Mouse (Mus musculus) MEL (cell line): Measurements from ENCODE around the gene Ubap1. TPM values are rescaled to one million over a fixed set of nuclear protein-coding genes. Genes with fewer than 3 reads are reported as not detected.

Experiments
- DNase-seq: peaks from one replicate; pipeline ENCODE4 v3.0.0; 2011; ENCODE audit warnings: low read depth, low spot score
- H3K27ac ChIP-seq: 2 replicates; pipeline ENCODE4 v1.5.1; 2012; ENCODE audit warnings: low read depth, mild to moderate bottlenecking, control low read depth, low read length, moderate library complexity; ENCODE audit not compliant: control insufficient read depth
- H3K27me3 ChIP-seq, 2 experiments: fragments of 150-350 bp in 1 of 2; sonication (generic) in 1 of 2; 2 replicates each; pipeline ENCODE4 v1.6.1; 2012; ENCODE audit warnings: low read length in 2 of 2, mild to moderate bottlenecking in 2 of 2, improper control_type of control experiment in 1 of 2, moderate library complexity in 1 of 2; ENCODE audit not compliant: insufficient read depth in 2 of 2, control insufficient read depth in 1 of 2
- H3K36me3 ChIP-seq, 2 experiments: 2 replicates each; pipeline ENCODE4 v1.6.1; 2012 to 2014; ENCODE audit warnings: low read length in 2 of 2, improper control_type of control experiment in 1 of 2, inconsistent platforms in 1 of 2, mild to moderate bottlenecking in 1 of 2; ENCODE audit not compliant: insufficient read depth in 2 of 2, control insufficient read depth in 1 of 2
- H3K4me1 ChIP-seq, 2 experiments: fragments of 150-350 bp in 1 of 2; sonication (generic) in 1 of 2; 2 replicates each; pipeline ENCODE4 v1.6.1; 2012; ENCODE audit warnings: low read length in 2 of 2, improper control_type of control experiment in 1 of 2, mild to moderate bottlenecking in 1 of 2; ENCODE audit not compliant: insufficient read depth in 2 of 2, control insufficient read depth in 1 of 2
- H3K4me3 ChIP-seq, 2 experiments: fragments of 150-350 bp in 1 of 2; sonication (generic) in 1 of 2; 2 replicates each; pipeline ENCODE4 v1.5.1; 2012; ENCODE audit warnings: low read depth in 2 of 2, low read length in 2 of 2, mild to moderate bottlenecking in 2 of 2, moderate library complexity in 2 of 2, control low read depth in 1 of 2, improper control_type of control experiment in 1 of 2; ENCODE audit not compliant: control insufficient read depth in 1 of 2, insufficient read depth in 1 of 2
- H3K79me2 ChIP-seq: 2 replicates; pipeline ENCODE4 v1.6.1; 2012; ENCODE audit warnings: mild to moderate bottlenecking, low read length, moderate library complexity; ENCODE audit not compliant: control insufficient read depth, poor library complexity, insufficient read depth
- H3K9ac ChIP-seq: 2 replicates; pipeline ENCODE4 v1.6.1; 2012; ENCODE audit warnings: low read depth, mild to moderate bottlenecking, control low read depth, low read length, moderate library complexity; ENCODE audit not compliant: control insufficient read depth, poor library complexity, severe bottlenecking
- H3K9me3 ChIP-seq: fragments of 150-350 bp; sonication (generic); replicated peaks from 2 replicates; pipeline ENCODE4 v1.6.1; 2012; ENCODE audit warnings: mild to moderate bottlenecking, low read length, improper control_type of control experiment, moderate library complexity; ENCODE audit not compliant: insufficient read depth
- BHLHE40 ChIP-seq: IDR thresholded peaks from 2 replicates; pipeline ENCODE4 v1.6.1; 2012; ENCODE audit warnings: low read depth, mild to moderate bottlenecking, inconsistent platforms, low read length, improper control_type of control experiment, borderline replicate concordance
- CHD2 ChIP-seq: IDR thresholded peaks from 2 replicates; pipeline ENCODE4 v1.6.1; 2011; ENCODE audit warnings: low read length, improper control_type of control experiment
- CTCF ChIP-seq, 3 experiments: IDR thresholded peaks in 2 of 3; conservative IDR thresholded peaks in 1 of 3; 2 replicates each; pipeline ENCODE4 v1.5.1; 2011 to 2012; ENCODE audit warnings: low read length in 3 of 3, low read depth in 2 of 3, mild to moderate bottlenecking in 2 of 3, improper control_type of control experiment in 1 of 3, inconsistent platforms in 1 of 3, mixed read lengths in 1 of 3, moderate library complexity in 1 of 3; ENCODE audit not compliant: control insufficient read depth in 1 of 3, insufficient read depth in 1 of 3, poor library complexity in 1 of 3, severe bottlenecking in 1 of 3
- E2F4 ChIP-seq: IDR thresholded peaks from 2 replicates; pipeline ENCODE4 v1.6.1; 2011; ENCODE audit warnings: low read depth, low read length, improper control_type of control experiment, borderline replicate concordance
- EP300 ChIP-seq, 2 experiments: IDR thresholded peaks; 2 replicates each; pipeline ENCODE4 v1.6.1; 2011; ENCODE audit warnings: improper control_type of control experiment in 2 of 2, low read length in 2 of 2, low read depth in 1 of 2, mild to moderate bottlenecking in 1 of 2
- ETS1 ChIP-seq: IDR thresholded peaks from 2 replicates; pipeline ENCODE4 v1.6.1; 2012; ENCODE audit warnings: low read depth, mild to moderate bottlenecking, inconsistent platforms, low read length, improper control_type of control experiment, moderate library complexity
- GATA1 ChIP-seq: IDR thresholded peaks from 2 replicates; pipeline ENCODE4 v1.6.1; 2011; ENCODE audit warnings: low read depth, low read length, improper control_type of control experiment
- MAX ChIP-seq: IDR thresholded peaks from 2 replicates; pipeline ENCODE4 v1.6.1; 2011; ENCODE audit warnings: low read length, improper control_type of control experiment
- MAZ ChIP-seq: IDR thresholded peaks from 2 replicates; pipeline ENCODE4 v1.6.1; 2012; ENCODE audit warnings: low read depth, mild to moderate bottlenecking, inconsistent platforms, low read length, improper control_type of control experiment
- MEF2A ChIP-seq: IDR thresholded peaks from 2 replicates; pipeline ENCODE4 v1.6.1; 2014; ENCODE audit warnings: low read depth, mild to moderate bottlenecking, inconsistent platforms, low read length, improper control_type of control experiment; ENCODE audit not compliant: poor library complexity, insufficient replicate concordance, severe bottlenecking; ENCODE audit errors: extremely low read depth
- MXI1 ChIP-seq: IDR thresholded peaks from 2 replicates; pipeline ENCODE4 v1.6.1; 2011; ENCODE audit warnings: mild to moderate bottlenecking, low read depth, low read length, improper control_type of control experiment
- NELFE ChIP-seq: IDR thresholded peaks from 2 replicates; pipeline ENCODE4 v1.6.1; 2011; ENCODE audit warnings: low read depth, low read length, improper control_type of control experiment
- POLR2A ChIP-seq, 2 experiments: IDR thresholded peaks; 2 replicates each; pipeline ENCODE4 v1.6.1; 2011 to 2012; ENCODE audit warnings: low read length in 2 of 2, mild to moderate bottlenecking in 2 of 2, control low read depth in 1 of 2, improper control_type of control experiment in 1 of 2, low read depth in 1 of 2, moderate library complexity in 1 of 2; ENCODE audit not compliant: control insufficient read depth in 1 of 2, insufficient read depth in 1 of 2, poor library complexity in 1 of 2
- POLR2AphosphoS2 ChIP-seq: IDR thresholded peaks from 2 replicates; pipeline ENCODE4 v1.6.1; 2011; ENCODE audit warnings: low read length, improper control_type of control experiment
- POLR2AphosphoS5 ChIP-seq: IDR thresholded peaks from 2 replicates; pipeline ENCODE4 v1.6.1; 2012; ENCODE audit warnings: low read depth, borderline replicate concordance, mild to moderate bottlenecking, inconsistent platforms, low read length, moderate library complexity, mixed read lengths
- RCOR1 ChIP-seq: IDR thresholded peaks from 2 replicates; pipeline ENCODE4 v1.6.1; 2012; ENCODE audit warnings: low read depth, mild to moderate bottlenecking, inconsistent platforms, low read length, improper control_type of control experiment
- SIN3A ChIP-seq: IDR thresholded peaks from 2 replicates; pipeline ENCODE4 v1.6.1; 2012; ENCODE audit warnings: low read length, improper control_type of control experiment, inconsistent platforms
- TAL1 ChIP-seq: IDR thresholded peaks from 2 replicates; pipeline ENCODE4 v1.6.1; 2012; ENCODE audit warnings: mild to moderate bottlenecking, inconsistent platforms, low read length, moderate library complexity, mixed read lengths
- TCF12 ChIP-seq: IDR thresholded peaks from 2 replicates; pipeline ENCODE4 v1.6.1; 2014; ENCODE audit warnings: low read depth, mild to moderate bottlenecking, inconsistent platforms, low read length, improper control_type of control experiment, moderate library complexity
- USF1 ChIP-seq: IDR thresholded peaks from 2 replicates; pipeline ENCODE4 v1.6.1; 2014; ENCODE audit warnings: low read depth, mild to moderate bottlenecking, inconsistent platforms, low read length, improper control_type of control experiment, moderate library complexity
- ZNF384 ChIP-seq: IDR thresholded peaks from 2 replicates; pipeline ENCODE4 v1.6.1; 2012; ENCODE audit warnings: low read depth, mild to moderate bottlenecking, inconsistent platforms, low read length, improper control_type of control experiment
- polyA plus RNA-seq, 2 experiments: library from polyadenylated mRNA; stranded (reverse) in 1 of 2; unstranded in 1 of 2; fragments of >175 nt in 1 of 2; fragments of >200 nt in 1 of 2; gene quantifications; 2 replicates each; pipeline versions ENCODE4 v1.2.1 to v1.2.4; 2012; ENCODE audit warnings: low replicate concordance in 2 of 2, low read depth in 1 of 2; ENCODE audit not compliant: insufficient read length in 2 of 2, insufficient read depth in 1 of 2, missing spikeins in 1 of 2
- total RNA-seq: library from RNA; depleted of rRNA; stranded (reverse); fragments of 300-350 nt; gene quantifications from 2 replicates; pipeline ENCODE4 v1.2.3, GENCODE M21; 2012

Gene Ubap1
- total and polyA plus RNA-seq, 3 experiments, result 9.1 to 15.7 TPM; not detected in 1

- H3K4me3 ChIP-seq, result no peak overlapping the region
- peaks cover 10 to 14% of the 10 kb centered on the region in 2 experiments; a peak in 3 of 4 replicates for H3K4me1 ChIP-seq
- H3K27ac ChIP-seq, result peak overlapping the region; percentile 18
- H3K36me3 ChIP-seq, result peaks cover 20 to 21% of the 10 kb centered on the region in 2 experiments
- H3K27me3 ChIP-seq, result no peaks in the 10 kb centered on the region
- H3K9me3 ChIP-seq, result no peaks in the 10 kb centered on the region
- no peaks in the 10 kb centered on the region for H3K79me2 ChIP-seq
- DNase-seq, result peak; percentile 67
- no peak overlapping the region for H3K9ac ChIP-seq
- TF ChIP-seq POLR2A (IDR thresholded peaks at IDR 0.05; ENCODE audit: control insufficient read depth in 1 of 2, insufficient read depth in 1 of 2, low read depth in 1 of 2, low read length in 2 of 2, poor library complexity in 1 of 2) (0 out of 4 replicates have a peak, but pooled peaks of 1 of the 2 experiments have one; percentile 5), MXI1 (no peak), SIN3A (peak; percentile 50; the same call in 1 of the 2 replicates), GATA1 (peak; percentile 92), POLR2AphosphoS2 (no peak), ZNF384 (peak; percentile 44; the same call in 1 of the 2 replicates), MEF2A (no peak), MAX (0 out of 2 replicates have a peak, but pooled peaks have one; percentile 28), MAZ (peak; percentile 60; the same call in 1 of the 2 replicates), EP300 (IDR thresholded peaks at IDR 0.05; ENCODE audit: low read depth in 1 of 2, low read length in 2 of 2) (peak; percentile 82 to 86), E2F4 (no peak), CHD2 (no peak), BHLHE40 (peak; percentile 40; the same call in 1 of the 2 replicates), TCF12 (peak; percentile 95), POLR2AphosphoS5 (no peak), RCOR1 (peak; percentile 84), TAL1 (no peak), NELFE (no peak), USF1 (no peak), CTCF (IDR thresholded peaks at IDR 0.05 in 2 of 3, conservative IDR thresholded peaks at IDR 0.05 in 1 of 3; ENCODE audit: control insufficient read depth in 1 of 3, insufficient read depth in 1 of 3, low read depth in 2 of 3, low read length in 3 of 3, poor library complexity in 1 of 3, severe bottlenecking in 1 of 3) (no peak), ETS1 (peak; percentile 70)
Measured at GRCm38 (mm10) chr4:41381213-41381950, 32.6 kb downstream of the Ubap1 start.
